In the genomic region with DNA sequence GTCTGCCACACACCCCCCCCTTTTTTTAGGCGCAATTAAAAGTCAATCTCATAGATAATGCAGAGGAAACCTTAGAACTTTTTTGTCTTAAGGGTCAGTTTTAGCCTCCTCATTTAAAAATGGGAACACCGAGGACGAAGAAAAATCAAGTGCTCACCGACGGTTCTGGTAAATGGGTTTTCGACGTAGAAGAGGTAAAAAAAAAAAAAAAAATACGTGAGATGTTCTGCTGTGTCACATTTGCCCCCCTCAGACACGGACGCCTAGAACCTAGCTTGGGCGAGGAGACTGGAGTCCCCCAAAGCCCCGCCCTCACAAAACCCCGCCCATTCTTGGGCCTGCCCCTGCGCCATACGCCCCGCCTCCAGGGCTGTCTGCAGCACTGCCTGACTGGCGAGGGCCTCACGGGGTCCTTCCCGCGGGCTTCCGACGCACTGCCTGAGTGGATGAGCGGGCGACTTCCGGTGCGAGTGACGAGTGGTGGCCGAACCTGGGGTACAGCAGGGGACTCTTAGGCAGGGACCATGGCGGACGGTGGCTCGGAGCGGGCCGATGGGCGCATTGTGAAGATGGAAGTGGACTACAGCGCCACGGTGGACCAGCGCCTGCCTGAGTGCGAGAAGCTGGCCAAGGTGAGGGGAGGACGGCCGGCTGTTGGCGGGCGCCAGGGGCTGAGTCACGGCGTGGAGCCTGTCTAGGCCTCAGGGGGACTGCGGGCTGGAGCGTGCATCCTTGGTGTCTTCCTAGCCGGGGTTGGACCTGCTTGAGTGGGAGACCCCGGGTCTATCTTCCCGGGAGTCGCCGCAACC, we compare ENCODE assay signal across 8 mouse cellular contexts. TPM values are rescaled to one million over a fixed set of nuclear protein-coding genes. Genes with fewer than 3 reads are reported as not detected.
DNase-seq lines count a peak whose midpoint lies in the region; ATAC-seq lines count a peak whose summit lies in the region.

Gene Psmd12, plus strand, starts transcription at position 432 of the 809 bp plus-strand sequence.

- H3K4me2 ChIP-seq in hindbrain, embryonic 15.5 days = peak within 1 kb of the TSS; percentile 88

- peak within 1 kb of the TSS; percentile 81 for H3K27ac ChIP-seq in hindbrain, embryonic 15.5 days (replicated peaks)

- no peaks in the 10 kb centered on the region for H3K9me3 ChIP-seq in hindbrain, embryonic 15.5 days

- WGBS in hindbrain, embryonic 15.5 days = under 1% methylated on average over 51 of the region's 51 CpGs

- peak within 1 kb of the TSS; percentile 95 for H3K9ac ChIP-seq in hindbrain, embryonic 15.5 days

- H3K4me3 ChIP-seq in hindbrain, embryonic 15.5 days = peak within 1 kb of the TSS; percentile 95

- H3K36me3 ChIP-seq in hindbrain, embryonic 15.5 days = no peaks in the 10 kb centered on the region

- no peaks in the 10 kb centered on the region for H3K27me3 ChIP-seq in hindbrain, embryonic 15.5 days

- DNase-seq in T-cell, adult 2 months (ENCODE audit: low spot score) = peak; percentile 95
- DNase-seq in cerebellum, postnatal 36 days = peak; percentile 93 to 97
- DNase-seq in frontal cortex, postnatal 36 days (ENCODE audit: low spot score in 2 of 2) = peak; percentile 92 to 93
- peak; percentile 81 for DNase-seq in left cerebral cortex, adult 11 months (ENCODE audit: low spot score)
- peak; percentile 97 to 98 for DNase-seq in lung, postnatal 4 days
- DNase-seq in retina, postnatal 7 days (ENCODE audit: low read depth, low spot score) = peak; percentile 94
- DNase-seq in urinary bladder, adult 2 months (ENCODE audit: low spot score) = peak; percentile 82

- peak; percentile 99 for ATAC-seq in hindbrain, embryonic 15.5 days (ENCODE audit: low FRiP score, low read depth)

- peaks cover 21% of the 10 kb centered on the region for H3K4me1 ChIP-seq in hindbrain, embryonic 15.5 days (replicated peaks)

RNA-seq across cellular contexts. Expression of gene Psmd12, which starts in this region (rescaled TPM):
- 149 and 153 TPM in 2 replicates for polyA plus RNA-seq in hindbrain, embryonic 15.5 days (2015; fragmentation: Nextera tagmentation; extraction: Ambion mirVana)
- 69.8 and 80.2 TPM in 2 replicates for polyA plus RNA-seq in urinary bladder, adult 2 months (2012; rRNA removed)

Comparison
In these comparisons a context has a peak if more than half of its experiments do, and no peak if none do; other contexts are left out.
1. Peak in every context shown above with its lines: DNase-seq, ATAC-seq, H3K4me3 ChIP-seq and H3K27ac ChIP-seq.